ENCODE assay signal across 9 mouse cellular contexts in genomic region chr7:46535429-46535799, GRCm38 (mm10).
DNase-seq lines count a peak whose midpoint lies in the region; ATAC-seq lines count a peak whose summit lies in the region.
"Had no signal": no experiment of that assay in that cellular context is flagged by ENCODE, and none has a peak within 500 bp of the region (broad histone marks: within the 10 kb centered on the region; RNA-seq: fewer than 3 reads in every experiment).

No protein-coding gene starts in this region.

- no peaks in the 10 kb centered on the region for H3K36me3 ChIP-seq in hindbrain, embryonic 14.5 days (replicated peaks; ENCODE audit: control insufficient read depth, insufficient read depth)
- no peaks in the 10 kb centered on the region for H3K36me3 ChIP-seq in midbrain, embryonic 10.5 days
- H3K36me3 ChIP-seq in splenic B cell, adult 2 months (ENCODE audit: control insufficient read depth, insufficient read depth, low read length, poor library complexity, severe bottlenecking), result no peaks in the 10 kb centered on the region

- DNase-seq in A20 (ENCODE audit: low read depth, low spot score) (peak; percentile 85), WW6 (ENCODE audit: low read depth, low spot score) (peak; percentile 4)
- DNase-seq in embryo, embryonic 11 days, result peak; percentile 50
- DNase-seq in hindbrain, embryonic 14.5 days (ENCODE audit: low spot score), result peak; percentile 66
- peak; percentile 56 to 72 for DNase-seq in layer of hippocampus, postnatal 10 days (ENCODE audit: low spot score in 2 of 2)
- DNase-seq in midbrain, embryonic 10.5 days (ENCODE audit: low spot score), result no peak
- peak; percentile 29 for DNase-seq in splenic B cell, adult 2 months (ENCODE audit: low read depth, low spot score)
- DNase-seq in yolk sac, embryonic 10.5 days (ENCODE audit: low spot score), result no peak

- peak; percentile 85 for ATAC-seq in hindbrain, embryonic 14.5 days (ENCODE audit: low FRiP score)

- H3K27me3 ChIP-seq in hindbrain, embryonic 14.5 days (ENCODE audit: control insufficient read depth, insufficient read depth, low read length), result no peaks in the 10 kb centered on the region
- no peaks in the 10 kb centered on the region for H3K27me3 ChIP-seq in midbrain, embryonic 10.5 days (ENCODE audit: low read depth, poor library complexity, severe bottlenecking)
- H3K27me3 ChIP-seq in splenic B cell, adult 2 months (ENCODE audit: control insufficient read depth, insufficient read depth, low read length, poor library complexity, severe bottlenecking), result no peaks in the 10 kb centered on the region

- peak overlapping the region; percentile 81 for H3K27ac ChIP-seq in hindbrain, embryonic 14.5 days
- H3K27ac ChIP-seq in midbrain, embryonic 10.5 days (replicated peaks), result peak overlapping the region; percentile 33
- H3K27ac ChIP-seq: macrophage had no signal

- no peaks in the 10 kb centered on the region for H3K9me3 ChIP-seq in hindbrain, embryonic 14.5 days (ENCODE audit: control insufficient read depth, low read length)
- no peaks in the 10 kb centered on the region for H3K9me3 ChIP-seq in midbrain, embryonic 10.5 days (replicated peaks)

- H3K4me1 ChIP-seq in hindbrain, embryonic 14.5 days (replicated peaks; ENCODE audit: control insufficient read depth, insufficient read depth, low read length), result peaks cover 15% of the 10 kb centered on the region
- peaks cover 20% of the 10 kb centered on the region for H3K4me1 ChIP-seq in midbrain, embryonic 10.5 days

- 9% methylated on average over 10 of the region's 10 CpGs for WGBS in hindbrain, embryonic 14.5 days
- WGBS in midbrain, embryonic 10.5 days, result 26% methylated on average over 10 of the region's 10 CpGs

- H3K4me3 ChIP-seq in hindbrain, embryonic 14.5 days (replicated peaks; ENCODE audit: low read length), result no peak overlapping the region
- no peak overlapping the region for H3K4me3 ChIP-seq in midbrain, embryonic 10.5 days

- H3K9ac ChIP-seq in hindbrain, embryonic 14.5 days, result peak overlapping the region; percentile 41

- H3K4me2 ChIP-seq in hindbrain, embryonic 14.5 days (replicated peaks), result peak overlapping the region; percentile 15; the same call in 1 of the 2 replicates

Comparison
In these comparisons a context has a peak if more than half of its experiments do, and no peak if none do; other contexts are left out.
1. DNase-seq: peak in A20 (single experiment), WW6 (single experiment), embryo, embryonic 11 days (single experiment), hindbrain, embryonic 14.5 days (single experiment), layer of hippocampus, postnatal 10 days (2 of 2) and splenic B cell, adult 2 months (single experiment); none in midbrain, embryonic 10.5 days (single experiment) and yolk sac, embryonic 10.5 days (single experiment).